Mouse (Mus musculus) WW6 (cell line): Measurements from ENCODE around the gene Pmf1.
"Not testable (repeated sequence)": the region's sequence is repeated elsewhere in the genome, so short reads cannot be mapped to it uniquely, and the experiment has no call there.

Experiments used
- DNase-seq: peaks from one replicate; pipeline ENCODE4 v3.0.0-alpha.2; 2013; ENCODE audit warnings: low read depth, low spot score

Pmf1 gene

GRCm38 (mm10) chr3:88395742-88396141 is 14.4 kb downstream of the Pmf1 start:
- no peak for DNase-seq

- DNase-seq, result no peak
Observed at GRCm38 (mm10) chr3:88395288-88395687, 14.8 kb downstream of the Pmf1 start.

GRCm38 (mm10) chr3:88393776-88394375 is 16.3 kb downstream of the Pmf1 start:
- no peak for DNase-seq

GRCm38 (mm10) chr3:88384364-88384763 is 25.8 kb downstream of the Pmf1 start, which contains the start of gene Bglap:
Gene Bglap (minus strand): TSS chr3:88384464.
- no peak for DNase-seq

GRCm38 (mm10) chr3:88382383-88382782 is 27.7 kb downstream of the Pmf1 start:
- DNase-seq, result not testable (repeated sequence)

GRCm38 (mm10) chr3:88381389-88382315 is 28.5 kb downstream of the Pmf1 start:
- not testable (repeated sequence) for DNase-seq

GRCm38 (mm10) chr3:88378599-88378998 is 31.5 kb downstream of the Pmf1 start, which contains the start of gene Bglap2:
Gene Bglap2 (minus strand): TSS chr3:88378699.
- not testable (repeated sequence) for DNase-seq

- not testable (repeated sequence) for DNase-seq
Observed at GRCm38 (mm10) chr3:88376644-88377043, 33.5 kb downstream of the Pmf1 start.

GRCm38 (mm10) chr3:88375750-88376626 is 34.1 kb downstream of the Pmf1 start:
- not testable (repeated sequence) for DNase-seq

- not testable (repeated sequence) for DNase-seq
Observed at GRCm38 (mm10) chr3:88372643-88373042, 37.5 kb downstream of the Pmf1 start, which contains the start of gene Bglap3. Gene Bglap3 (minus strand): TSS chr3:88372743.

GRCm38 (mm10) chr3:88368511-88368910 is 41.6 kb downstream of the Pmf1 start:
- not testable (repeated sequence) for DNase-seq

GRCm38 (mm10) chr3:88367517-88367916 is 42.6 kb downstream of the Pmf1 start:
- DNase-seq, result not testable (repeated sequence)

- DNase-seq, result not testable (repeated sequence)
Observed at GRCm38 (mm10) chr3:88366830-88367428, 43.2 kb downstream of the Pmf1 start.

- DNase-seq, result no peak
Observed at GRCm38 (mm10) chr3:88365705-88366361, 44.3 kb downstream of the Pmf1 start.

- DNase-seq, result peak; percentile 65
Observed at GRCm38 (mm10) chr3:88364337-88364736, 45.8 kb downstream of the Pmf1 start, which contains the start of gene Paqr6. Gene Paqr6 (plus strand): TSS chr3:88364584.

- DNase-seq, result no peak
Observed at GRCm38 (mm10) chr3:88363700-88364099, 46.4 kb downstream of the Pmf1 start.

- no peak for DNase-seq
Observed at GRCm38 (mm10) chr3:88361612-88362313, 48.4 kb downstream of the Pmf1 start.

- DNase-seq, result no peak
Observed at GRCm38 (mm10) chr3:88361096-88361495, 49.0 kb downstream of the Pmf1 start.

- DNase-seq, result no peak
Observed at GRCm38 (mm10) chr3:88359989-88360388, 50.1 kb downstream of the Pmf1 start.

GRCm38 (mm10) chr3:88359584-88359983 is 50.5 kb downstream of the Pmf1 start:
- no peak for DNase-seq
